Mouse (Mus musculus) urinary bladder, adult 2 months (tissue): ENCODE measurements around the gene Lix1l. TPM values are rescaled to one million over a fixed set of nuclear protein-coding genes. Genes with fewer than 3 reads are reported as not detected.

ENCODE experiments used
- DNase-seq: peaks from one replicate; pipeline ENCODE4 v3.0.0; 2022; ENCODE audit warnings: low spot score
- polyA plus RNA-seq: library from polyadenylated mRNA; depleted of rRNA; stranded (reverse); fragments of >200 nt; gene quantifications from 2 replicates; pipeline ENCODE4 v1.2.3, GENCODE M21; 2012; rRNA removed

Lix1l gene
- polyA plus RNA-seq, result 57.6 and 66.0 TPM in 2 replicates

DNA sequence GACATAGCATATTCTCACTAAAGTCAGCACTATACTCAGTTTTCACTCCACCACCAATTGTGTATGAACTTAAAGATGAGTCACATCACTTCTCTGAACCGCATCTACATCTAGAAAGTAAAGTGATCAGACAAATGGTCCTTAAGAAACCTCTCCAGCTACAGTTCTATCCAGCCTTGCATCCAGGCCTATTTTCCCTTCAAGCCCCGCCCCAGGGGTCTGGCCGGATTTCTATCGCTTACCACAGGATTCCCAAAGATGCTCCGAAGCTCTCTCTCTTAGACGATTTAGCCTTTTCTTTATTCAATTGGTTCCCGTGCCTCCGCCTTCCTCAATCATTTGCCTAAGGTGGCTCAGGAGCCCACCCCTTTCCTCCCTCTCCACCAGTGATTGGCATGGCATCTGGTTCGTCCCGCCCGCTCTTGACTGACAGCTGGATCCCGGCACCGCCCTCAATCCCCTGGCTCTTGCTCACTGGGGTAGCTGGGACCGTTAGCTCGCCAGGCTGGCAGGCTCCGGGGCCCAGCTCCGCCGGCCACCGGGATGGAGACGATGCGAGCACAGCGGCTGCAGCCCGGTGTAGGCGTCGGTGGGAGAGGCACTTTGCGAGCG is at the start of gene Lix1l:
TSS of gene Lix1l (plus strand) at position 511 of the 612 bp plus-strand sequence.
- DNase-seq, result peak; percentile 65

DNA sequence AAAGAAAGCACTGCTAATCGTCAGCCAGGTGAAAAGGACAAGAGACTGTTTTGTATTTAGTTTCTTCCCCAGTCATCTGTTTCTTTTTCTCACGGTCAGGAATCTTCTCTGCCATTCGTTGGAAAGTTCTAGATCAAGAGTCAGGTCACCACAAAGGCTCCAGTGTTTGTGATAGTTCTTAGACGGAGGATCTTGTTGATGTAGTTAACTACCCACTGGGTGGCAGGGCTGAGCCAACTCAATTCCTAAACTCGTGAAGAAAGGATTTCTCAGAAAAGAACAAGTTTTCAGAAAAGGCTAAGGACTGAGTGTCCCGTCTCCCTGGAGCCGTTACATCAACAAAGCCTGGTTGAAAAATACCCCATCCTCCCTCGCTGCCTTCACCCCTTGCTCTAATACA is 49.7 kb upstream of the Lix1l start:
- no peak for DNase-seq

DNA sequence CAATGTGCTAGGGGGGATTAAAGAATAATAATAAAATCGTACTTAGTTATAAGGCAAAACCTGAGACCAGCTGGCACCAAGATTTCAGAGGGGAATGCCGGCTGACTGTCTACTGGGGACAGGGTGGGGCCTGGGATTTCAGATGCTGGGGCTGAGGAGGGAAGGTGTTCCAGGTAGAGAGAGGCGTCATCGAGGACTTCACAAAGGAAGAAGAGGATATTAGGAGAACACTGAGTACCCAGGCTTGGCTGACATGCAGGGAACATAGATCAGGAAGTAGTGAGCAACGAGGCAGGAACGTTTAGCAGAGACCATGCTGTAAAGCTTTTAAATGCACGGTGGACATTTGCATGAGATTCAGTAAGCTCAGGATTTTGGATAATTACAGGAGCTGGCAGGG is 49.1 kb upstream of the Lix1l start:
- DNase-seq, result no peak

DNA sequence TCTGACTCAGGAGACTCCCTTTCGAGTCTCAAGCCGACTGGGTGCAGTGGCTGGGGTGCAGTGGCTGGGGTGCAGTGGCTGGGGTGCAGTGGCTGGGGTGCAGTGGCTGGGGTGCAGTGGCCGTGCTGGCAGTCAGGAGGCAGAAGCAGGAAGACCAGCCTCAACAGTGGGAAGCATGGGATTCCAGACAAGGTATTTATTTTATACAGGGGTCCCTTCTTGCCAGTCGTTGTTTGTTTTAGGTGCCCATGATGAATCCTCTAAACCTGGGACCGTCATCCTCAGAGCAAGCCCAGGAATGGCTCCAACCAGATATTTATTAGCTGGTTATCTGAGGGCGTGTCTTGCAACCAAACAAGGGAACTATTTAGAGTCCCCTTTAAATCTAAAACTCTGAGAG is 47.3 kb upstream of the Lix1l start:
- no peak for DNase-seq

DNA sequence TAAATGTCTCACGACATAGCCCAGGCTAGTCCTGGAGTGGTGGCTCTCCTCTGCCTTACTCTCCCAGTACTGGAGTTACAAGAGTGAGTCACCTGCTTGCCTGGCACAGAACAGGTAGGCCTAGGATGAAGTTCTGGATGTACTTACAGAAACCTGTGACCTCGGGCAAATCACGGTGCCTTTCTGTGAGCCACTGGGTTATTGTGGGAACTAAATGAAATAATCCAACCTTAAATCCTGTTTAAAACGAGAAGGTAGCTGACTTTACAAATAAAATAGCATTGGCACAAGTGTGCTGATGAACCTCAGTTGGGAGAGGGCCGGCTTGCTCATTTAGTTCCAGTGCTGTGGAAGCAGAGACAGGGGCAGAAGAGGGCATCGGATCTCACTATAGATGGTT is 46.7 kb upstream of the Lix1l start:
- no peak for DNase-seq

DNA sequence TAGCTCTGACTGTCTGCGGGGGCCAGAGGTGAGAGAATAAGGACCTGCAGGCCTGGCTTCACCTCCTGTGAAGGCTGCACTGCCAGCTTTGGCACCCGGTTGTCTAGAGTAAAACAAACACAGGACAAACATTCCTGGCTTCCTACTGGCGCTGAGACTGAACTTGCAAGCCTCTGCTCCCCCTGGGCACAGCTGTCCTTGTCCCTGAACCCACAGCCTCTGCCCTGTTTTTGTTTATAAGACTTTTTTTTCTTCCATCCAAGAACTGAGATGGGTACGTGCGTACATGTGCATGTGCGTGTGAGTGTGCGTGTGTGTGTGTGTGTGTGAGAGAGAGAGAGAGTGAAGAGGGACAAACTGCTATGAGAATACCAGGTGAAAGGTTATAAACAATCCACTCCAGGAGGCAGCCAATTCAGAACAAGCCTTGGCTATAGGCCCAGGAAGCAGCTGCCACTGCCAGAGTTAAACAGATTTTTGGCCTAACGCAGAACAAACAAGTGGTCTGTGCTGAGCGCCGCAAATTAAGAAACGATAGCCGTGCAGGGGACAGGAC is 45.8 kb upstream of the Lix1l start:
- DNase-seq, result peak; percentile 45

DNA sequence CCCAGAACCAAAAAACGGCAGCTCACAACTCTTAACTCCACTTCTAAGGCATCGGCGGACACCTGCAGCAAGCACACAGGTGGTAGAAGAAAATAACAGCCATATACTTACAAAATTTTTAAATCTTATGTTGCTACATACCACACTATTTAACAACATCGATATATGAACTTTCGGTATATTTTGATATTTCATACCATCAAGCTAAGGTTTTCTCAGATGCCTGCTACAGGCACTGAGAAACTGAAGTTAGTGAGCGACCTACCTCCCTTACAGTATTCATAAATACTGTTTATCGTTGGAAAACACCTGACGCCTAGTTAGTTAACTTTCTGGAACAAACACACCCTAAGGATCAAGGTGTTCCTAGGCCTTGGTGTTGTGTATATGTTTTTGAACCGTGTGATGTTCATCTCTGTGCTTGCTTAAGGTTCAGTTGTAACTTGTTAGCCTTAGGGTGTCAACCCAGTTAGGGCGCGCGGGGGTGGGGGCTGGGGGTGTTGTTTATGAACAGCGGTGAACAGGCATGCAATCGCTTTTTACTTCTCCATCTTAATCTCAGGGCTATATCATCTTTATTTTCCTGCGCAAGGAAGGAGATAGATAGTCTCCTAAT is 44.8 kb upstream of the Lix1l start:
- DNase-seq, result no peak

DNA sequence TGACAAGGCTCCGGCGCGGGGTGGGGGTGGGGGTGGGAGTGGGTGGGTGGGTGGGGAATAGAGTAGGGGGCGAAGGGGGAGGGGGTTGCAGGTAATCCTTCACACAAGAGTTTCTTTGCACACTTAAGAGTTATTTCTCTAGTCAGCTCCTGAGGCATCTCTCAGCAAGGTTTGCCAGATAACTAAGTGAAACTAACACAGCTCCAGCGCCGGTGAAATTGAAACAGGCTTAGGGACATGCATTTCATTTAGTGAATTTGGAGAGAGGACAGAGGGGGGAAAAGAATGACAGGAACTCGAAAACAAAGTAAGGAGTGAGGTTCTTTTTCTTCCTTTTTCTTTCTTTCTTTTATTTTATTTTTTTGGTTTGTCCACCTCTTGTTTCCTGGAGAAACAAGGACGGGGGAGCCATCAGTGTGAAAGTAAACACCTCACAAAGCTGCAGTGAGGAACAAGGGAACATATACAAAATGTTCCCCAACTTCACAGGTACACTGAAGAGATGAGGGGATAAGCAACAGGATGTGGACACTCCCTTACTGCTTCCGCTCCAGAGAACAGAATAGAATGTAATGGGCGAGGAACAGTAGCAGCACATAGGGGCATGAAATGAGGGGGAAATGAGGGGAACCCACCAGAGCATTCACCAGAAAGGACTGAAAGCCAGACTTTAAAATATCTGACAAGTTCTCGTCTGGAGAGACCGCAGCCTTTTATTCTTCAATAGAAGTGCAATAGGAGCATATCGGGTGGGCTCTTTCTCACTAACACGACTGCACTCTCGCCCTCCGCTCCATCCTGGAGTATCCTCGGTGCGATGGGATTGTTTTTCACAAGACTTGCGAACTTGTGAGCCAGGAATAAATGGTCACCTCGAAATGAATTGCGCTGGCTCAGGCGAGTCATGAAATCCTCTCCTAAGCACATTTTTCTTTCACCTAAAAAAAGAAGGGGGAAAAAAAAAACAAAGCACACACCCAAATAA is 44.0 kb upstream of the Lix1l start:
- DNase-seq, result no peak

DNA sequence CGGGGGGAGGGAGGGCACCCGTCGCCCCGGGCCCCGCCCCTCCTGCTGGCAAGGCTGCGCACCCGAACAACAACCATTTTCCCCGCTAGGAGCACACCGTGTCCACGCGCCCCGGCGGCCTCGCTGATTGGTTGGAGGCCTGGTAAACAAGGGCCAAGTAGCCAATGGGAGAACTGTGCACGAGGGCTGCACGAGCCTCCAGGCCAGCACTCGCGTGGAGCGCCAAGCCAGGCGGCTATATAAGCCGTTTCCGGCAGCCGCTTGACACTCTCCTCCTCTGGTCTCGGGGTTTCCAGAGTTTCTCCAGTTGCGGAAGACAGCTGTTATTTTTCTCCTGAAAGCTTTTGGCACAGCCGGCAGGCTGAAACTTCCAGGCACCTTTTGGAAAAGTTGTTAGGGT is 43.3 kb upstream of the Lix1l start, which contains the start of gene Txnip:
TSS of gene Txnip (plus strand) at position 264 of the 400 bp plus-strand sequence.
- DNase-seq, result peak; percentile 100

DNA sequence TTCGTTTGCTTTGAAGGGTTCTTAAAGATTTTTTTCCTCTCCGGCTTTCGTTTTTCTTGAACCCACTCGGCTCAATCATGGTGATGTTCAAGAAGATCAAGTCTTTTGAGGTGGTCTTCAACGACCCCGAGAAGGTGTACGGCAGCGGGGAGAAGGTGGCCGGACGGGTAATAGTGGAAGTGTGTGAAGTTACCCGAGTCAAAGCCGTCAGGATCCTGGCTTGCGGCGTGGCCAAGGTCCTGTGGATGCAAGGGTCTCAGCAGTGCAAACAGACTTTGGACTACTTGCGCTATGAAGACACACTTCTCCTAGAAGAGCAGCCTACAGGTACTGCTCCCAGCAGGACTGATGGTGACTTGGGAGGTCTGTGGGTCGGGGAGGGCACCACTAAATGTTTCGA is 42.8 kb upstream of the Lix1l start:
- DNase-seq, result no peak

DNA sequence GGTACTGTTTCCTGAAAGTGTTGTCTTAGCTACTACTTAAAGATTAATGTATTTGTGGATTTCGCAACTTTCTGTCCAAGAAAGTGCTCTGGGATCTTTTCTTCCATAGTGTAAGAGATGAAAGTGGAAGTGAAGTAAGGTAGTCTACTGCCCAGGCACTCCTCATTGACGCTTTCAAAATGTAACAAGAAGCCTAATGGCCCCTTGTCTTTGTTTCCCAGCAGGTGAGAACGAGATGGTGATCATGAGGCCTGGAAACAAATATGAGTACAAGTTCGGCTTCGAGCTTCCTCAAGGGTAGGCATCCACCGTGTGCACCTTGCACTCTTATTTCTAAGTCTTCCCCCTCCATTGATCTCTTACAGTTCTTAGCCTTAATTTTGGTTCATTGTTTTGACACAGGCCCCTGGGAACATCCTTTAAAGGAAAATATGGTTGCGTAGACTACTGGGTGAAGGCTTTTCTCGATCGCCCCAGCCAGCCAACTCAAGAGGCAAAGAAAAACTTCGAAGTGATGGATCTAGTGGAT is 42.2 kb upstream of the Lix1l start:
- no peak for DNase-seq

DNA sequence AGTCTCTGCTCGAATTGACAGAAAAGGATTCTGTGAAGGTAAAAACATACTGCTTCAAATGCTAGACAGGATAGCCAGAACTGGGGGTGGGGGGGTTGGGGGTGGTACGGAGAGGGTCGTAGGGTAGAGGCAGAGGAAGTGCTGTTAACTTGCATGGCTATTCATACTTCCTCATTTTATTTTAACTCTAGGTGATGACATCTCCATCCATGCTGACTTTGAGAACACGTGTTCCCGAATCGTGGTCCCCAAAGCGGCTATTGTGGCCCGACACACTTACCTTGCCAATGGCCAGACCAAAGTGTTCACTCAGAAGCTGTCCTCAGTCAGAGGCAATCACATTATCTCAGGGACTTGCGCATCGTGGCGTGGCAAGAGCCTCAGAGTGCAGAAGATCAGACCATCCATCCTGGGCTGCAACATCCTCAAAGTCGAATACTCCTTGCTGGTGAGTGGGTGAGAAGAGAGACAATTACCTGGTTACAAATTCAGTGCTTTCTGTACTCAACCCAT is 41.5 kb upstream of the Lix1l start:
- DNase-seq, result no peak

DNA sequence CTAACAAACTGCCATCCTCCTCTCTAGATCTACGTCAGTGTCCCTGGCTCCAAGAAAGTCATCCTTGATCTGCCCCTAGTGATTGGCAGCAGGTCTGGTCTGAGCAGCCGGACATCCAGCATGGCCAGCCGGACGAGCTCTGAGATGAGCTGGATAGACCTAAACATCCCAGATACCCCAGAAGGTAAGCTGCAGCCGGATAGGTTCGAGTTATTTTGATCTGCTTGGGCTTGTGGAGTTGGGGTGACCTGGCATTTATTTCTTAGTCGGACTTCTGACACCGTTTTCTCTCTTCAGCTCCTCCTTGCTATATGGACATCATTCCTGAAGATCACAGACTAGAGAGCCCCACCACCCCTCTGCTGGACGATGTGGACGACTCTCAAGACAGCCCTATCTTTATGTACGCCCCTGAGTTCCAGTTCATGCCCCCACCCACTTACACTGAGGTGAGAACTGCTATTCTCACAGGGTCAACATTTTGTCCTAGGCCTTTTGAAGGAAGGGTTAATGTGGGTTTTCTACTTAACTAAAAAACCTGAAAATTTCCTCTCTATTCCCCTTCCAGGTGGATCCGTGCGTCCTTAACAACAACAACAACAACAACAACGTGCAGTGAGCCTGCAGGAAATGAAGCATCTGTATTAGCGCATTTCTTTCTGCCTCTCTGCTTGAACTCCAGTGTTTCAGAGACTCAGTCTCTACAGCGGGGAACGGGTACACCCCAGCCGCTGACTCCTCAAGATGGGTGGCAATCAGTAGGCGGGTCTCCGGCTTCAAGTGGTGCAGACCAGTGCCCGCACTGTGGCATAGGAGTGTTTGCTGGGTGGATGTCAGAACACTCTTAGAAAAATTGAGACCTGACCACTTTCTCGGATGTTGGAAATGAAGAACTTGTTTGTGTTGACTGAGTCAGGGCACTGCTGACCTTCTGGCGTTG is 40.8 kb upstream of the Lix1l start:
- no peak for DNase-seq

DNA sequence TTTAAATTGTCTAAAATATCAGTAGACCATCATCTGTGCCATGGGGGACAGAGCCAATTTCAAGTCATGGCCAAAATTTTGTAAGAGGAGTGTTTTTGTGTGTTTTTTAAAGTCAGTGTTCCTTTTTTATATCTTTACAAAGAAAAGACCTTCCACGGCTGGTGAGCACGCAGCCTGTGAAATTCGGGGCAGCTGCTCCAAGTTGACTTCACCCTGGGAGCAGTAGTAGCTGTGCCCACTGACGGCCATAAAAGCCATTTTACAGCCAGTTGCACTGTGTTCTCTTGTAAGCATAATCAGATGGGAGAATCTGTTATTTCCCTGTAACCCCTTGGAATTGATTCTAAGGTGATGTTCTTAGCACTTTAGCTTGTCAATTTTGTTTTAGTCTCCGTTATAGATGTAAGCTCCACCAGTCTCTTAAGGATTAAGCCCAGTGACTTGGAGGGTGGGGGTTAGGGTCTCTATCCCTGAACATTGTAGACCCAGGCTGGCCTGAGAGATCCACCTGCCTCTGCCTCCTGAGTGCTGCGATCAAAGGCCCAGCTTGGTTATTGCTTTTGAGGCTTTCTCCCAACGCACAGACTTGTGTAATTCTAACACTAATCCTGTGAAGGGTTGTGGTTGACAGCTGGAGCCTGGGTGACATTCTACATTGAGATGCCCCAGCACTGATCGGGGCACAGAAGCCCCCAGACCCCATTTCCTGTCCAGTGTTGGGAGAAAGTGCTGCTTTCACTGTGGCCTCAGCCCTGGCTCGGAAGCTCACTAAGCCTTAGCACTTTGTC is 39.9 kb upstream of the Lix1l start:
- DNase-seq, result no peak

DNA sequence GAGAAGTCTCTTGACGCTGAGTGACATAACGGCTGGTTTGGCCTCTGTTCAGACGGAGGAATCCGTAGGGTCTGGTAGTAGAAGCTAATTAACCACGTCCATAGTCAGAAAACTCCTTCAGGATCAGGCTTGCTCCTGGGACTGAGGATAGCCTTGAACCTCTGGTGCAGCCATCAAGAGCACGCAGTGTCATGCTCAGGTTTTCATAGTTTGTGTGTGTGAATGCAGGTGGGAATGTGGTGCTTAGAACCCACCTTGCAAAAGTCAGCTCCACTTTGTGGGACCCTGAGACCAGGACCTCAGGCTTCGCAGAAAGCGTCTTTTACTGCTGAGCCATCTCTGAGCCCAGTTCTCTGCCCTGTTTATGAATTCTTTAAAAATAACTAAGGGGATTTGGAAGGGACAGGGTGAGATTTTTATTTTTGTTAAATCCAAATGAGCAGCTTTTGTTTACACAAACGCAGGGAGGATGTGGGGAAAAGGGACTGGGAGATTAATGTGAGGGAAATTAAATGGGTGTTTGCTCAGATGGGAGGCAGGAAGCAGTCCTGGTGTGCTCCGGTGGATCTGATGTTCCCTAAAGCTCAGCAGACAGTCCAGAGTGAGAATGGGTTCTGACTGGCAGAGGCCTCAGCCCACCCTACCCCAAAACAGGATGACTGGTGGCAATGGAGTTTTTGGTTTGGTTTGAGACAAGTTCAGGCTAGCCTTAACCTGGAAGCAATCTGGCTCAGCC is 38.8 kb upstream of the Lix1l start:
- no peak for DNase-seq

DNA sequence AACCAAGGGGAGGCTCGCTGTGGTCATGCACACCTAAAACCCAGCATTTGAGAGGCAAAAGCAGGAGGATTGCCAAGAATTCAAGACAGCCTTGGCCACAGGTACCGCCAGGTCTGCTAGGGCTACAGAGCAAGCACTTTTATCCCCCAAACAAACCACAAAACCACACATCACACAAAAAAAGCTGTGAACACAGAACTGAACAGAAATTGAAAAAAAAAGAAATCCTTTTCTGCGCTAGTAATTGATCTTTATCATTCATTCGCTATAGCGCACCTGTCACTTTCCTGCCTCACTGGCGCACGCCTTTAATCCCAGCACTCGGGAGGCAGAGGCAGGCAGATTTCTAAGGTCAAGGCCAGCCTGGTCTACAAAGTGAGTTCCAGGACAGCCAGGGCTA is 37.7 kb upstream of the Lix1l start:
- no peak for DNase-seq

DNA sequence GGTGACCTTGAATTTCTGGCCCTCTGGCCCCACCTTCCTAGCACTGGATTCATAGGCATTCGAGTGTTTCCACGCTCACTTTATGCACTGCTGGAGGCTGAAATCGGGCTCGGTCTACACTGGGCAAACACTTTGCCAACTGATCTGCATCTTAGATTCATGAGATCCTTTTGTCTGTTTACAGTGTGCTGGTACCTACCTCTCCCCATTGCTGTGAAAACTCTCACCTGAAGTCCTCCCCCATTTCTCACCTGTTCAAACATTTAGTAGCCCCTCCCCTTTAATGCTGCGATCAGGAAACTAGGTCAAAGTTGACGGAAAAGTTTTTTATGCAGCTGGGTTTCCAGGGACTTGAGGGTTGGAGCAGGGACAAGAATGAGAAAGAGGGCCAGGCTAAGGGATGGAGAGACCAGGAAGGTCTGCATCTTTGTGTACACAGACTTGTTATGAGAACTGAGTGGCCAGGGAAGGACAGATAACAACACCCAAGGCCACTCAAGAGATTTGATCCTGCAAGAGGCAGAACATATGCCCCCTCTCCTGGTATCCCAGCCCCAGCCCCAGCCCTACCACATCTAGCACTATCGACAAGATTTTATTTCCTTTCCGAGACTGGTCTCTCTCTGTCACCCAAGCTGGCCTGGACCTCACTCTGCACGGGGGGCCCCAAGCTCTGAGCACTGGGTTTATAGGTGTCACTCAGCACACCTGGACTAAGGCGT is 36.9 kb upstream of the Lix1l start:
- no peak for DNase-seq

DNA sequence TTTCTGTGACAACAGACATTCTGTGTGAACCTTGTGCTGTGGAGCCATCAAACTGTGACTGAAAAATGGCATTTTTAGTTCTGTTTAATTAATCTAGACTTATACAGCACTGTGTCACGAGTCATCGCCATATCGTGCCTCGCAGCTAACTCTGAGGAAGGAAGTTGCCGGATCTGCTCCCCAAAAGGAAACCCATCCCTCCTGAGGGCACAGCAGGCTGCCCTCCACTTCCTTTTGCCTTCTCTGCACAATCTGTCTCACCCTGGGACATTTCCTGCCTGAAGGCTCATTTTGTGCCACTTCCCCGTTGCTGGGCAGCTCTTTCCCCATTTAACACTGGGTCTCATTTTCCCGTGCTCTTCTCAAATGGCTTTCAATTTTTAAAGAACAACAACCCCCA is 36.3 kb upstream of the Lix1l start:
- no peak for DNase-seq

DNA sequence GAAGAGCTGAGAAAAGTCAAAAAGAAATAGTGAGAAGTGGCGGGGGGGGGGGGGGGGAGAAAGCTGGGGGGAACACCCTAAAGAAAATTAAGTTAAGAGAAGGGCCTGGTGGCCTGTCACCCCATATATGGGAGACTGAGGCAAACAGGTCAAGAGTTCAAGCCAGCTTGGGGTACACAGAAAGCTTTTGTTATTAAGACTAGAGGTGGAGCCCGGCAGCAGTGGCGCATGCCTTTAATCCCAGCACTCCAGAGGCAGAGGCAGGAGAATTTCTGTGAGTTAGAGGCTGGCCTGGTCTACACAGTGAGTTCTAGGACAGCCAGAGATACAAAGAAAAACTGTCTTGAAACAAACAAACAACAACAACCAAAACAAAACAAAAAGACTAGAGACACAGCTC is 35.8 kb upstream of the Lix1l start:
- DNase-seq, result no peak
